Mouse (Mus musculus) cortical plate, adult 2 months (tissue): ENCODE data around the gene Arhgap24. TPM values are rescaled to one million over a fixed set of nuclear protein-coding genes. Genes with fewer than 3 reads are reported as not detected.

Experiments
- H3K27ac ChIP-seq: fragments of 200-500 bp; 2 replicates; pipeline ENCODE4 v1.5.1; 2012; ENCODE audit warnings: low read length, control low read depth, inconsistent platforms; ENCODE audit not compliant: insufficient read depth
- H3K4me1 ChIP-seq: fragments of 200-500 bp; 2 replicates; pipeline ENCODE4 v1.6.1; 2011; ENCODE audit warnings: low read length; ENCODE audit not compliant: control insufficient read depth, insufficient read depth
- H3K4me3 ChIP-seq: fragments of 200-500 bp; 2 replicates; pipeline ENCODE4 v1.5.1; 2011; ENCODE audit warnings: mild to moderate bottlenecking, low read length, control low read depth; ENCODE audit not compliant: insufficient read depth
- CTCF ChIP-seq: fragments of 200-500 bp; IDR thresholded peaks from 2 replicates; pipeline ENCODE4 v1.5.1; 2011; ENCODE audit warnings: mild to moderate bottlenecking, control low read depth, low read length; ENCODE audit not compliant: insufficient read depth; ENCODE audit errors: extremely low read depth
- POLR2A ChIP-seq: fragments of 200-500 bp; IDR thresholded peaks from 2 replicates; pipeline ENCODE4 v1.6.1; 2011; ENCODE audit warnings: mild to moderate bottlenecking, low read length, control low read depth; ENCODE audit not compliant: insufficient read depth; ENCODE audit errors: extremely low read depth
- polyA plus RNA-seq: library from polyadenylated mRNA; depleted of rRNA; stranded (reverse); fragments of >200 nt; gene quantifications from 2 replicates; pipeline ENCODE4 v1.2.3, GENCODE M21; 2012

Arhgap24 gene
- polyA plus RNA-seq, 1 experiment = 4.9 TPM

GRCm38 (mm10) chr5:102664988-102665726 is 184.0 kb downstream of the Arhgap24 start:
- H3K4me3 ChIP-seq = no peak overlapping the region
- TF ChIP-seq POLR2A (no peak), CTCF (no peak)
- no peaks in the 10 kb centered on the region for H3K4me1 ChIP-seq
- H3K27ac ChIP-seq = no peak overlapping the region

- no peak overlapping the region for H3K4me3 ChIP-seq
- H3K27ac ChIP-seq = no peak overlapping the region
- TF ChIP-seq POLR2A = no peak
- no peak for TF ChIP-seq CTCF
- no peaks in the 10 kb centered on the region for H3K4me1 ChIP-seq
Observed at GRCm38 (mm10) chr5:102666886-102667285, 185.7 kb downstream of the Arhgap24 start.

- TF ChIP-seq CTCF (no peak), POLR2A (no peak)
- Histone ChIP-seq H3K4me1 (no peaks in the 10 kb centered on the region), H3K4me3 (no peak overlapping the region), H3K27ac (no peak overlapping the region)
Observed at GRCm38 (mm10) chr5:102667754-102668575, 186.8 kb downstream of the Arhgap24 start.

- no peak overlapping the region for H3K27ac ChIP-seq
- TF ChIP-seq POLR2A = no peak
- no peak for TF ChIP-seq CTCF
- no peaks in the 10 kb centered on the region for H3K4me1 ChIP-seq
- no peak overlapping the region for H3K4me3 ChIP-seq
Observed at GRCm38 (mm10) chr5:102670206-102670605, 189.0 kb downstream of the Arhgap24 start.

- H3K27ac ChIP-seq = no peak overlapping the region
- H3K4me1 ChIP-seq = no peaks in the 10 kb centered on the region
- TF ChIP-seq CTCF = no peak
- TF ChIP-seq POLR2A = no peak
- H3K4me3 ChIP-seq = no peak overlapping the region
Observed at GRCm38 (mm10) chr5:102670731-102671345, 189.6 kb downstream of the Arhgap24 start.

- Histone ChIP-seq H3K4me3 (no peak overlapping the region), H3K27ac (no peak overlapping the region), H3K4me1 (no peaks in the 10 kb centered on the region)
- TF ChIP-seq CTCF (no peak), POLR2A (no peak)
Observed at GRCm38 (mm10) chr5:102675326-102675725, 194.1 kb downstream of the Arhgap24 start.

- H3K4me1 ChIP-seq = no peaks in the 10 kb centered on the region
- H3K27ac ChIP-seq = no peak overlapping the region
- TF ChIP-seq POLR2A (no peak), CTCF (no peak)
- H3K4me3 ChIP-seq = no peak overlapping the region
Observed at GRCm38 (mm10) chr5:102677176-102677575, 196.0 kb downstream of the Arhgap24 start.

GRCm38 (mm10) chr5:102687673-102688072 is 206.5 kb downstream of the Arhgap24 start:
- TF ChIP-seq POLR2A (no peak), CTCF (no peak)
- no peak overlapping the region for H3K4me3 ChIP-seq
- no peaks in the 10 kb centered on the region for H3K4me1 ChIP-seq
- no peak overlapping the region for H3K27ac ChIP-seq

GRCm38 (mm10) chr5:102692487-102692886 is 211.3 kb downstream of the Arhgap24 start:
- no peak overlapping the region for H3K27ac ChIP-seq
- H3K4me1 ChIP-seq = no peaks in the 10 kb centered on the region
- H3K4me3 ChIP-seq = no peak overlapping the region
- peak; percentile 97 for TF ChIP-seq CTCF
- no peak for TF ChIP-seq POLR2A
